Mouse (Mus musculus): ENCODE measurements at regions not wholly inside any gene's neighbourhood (a gene's known extent, or its start where the extent isn't known, plus 50 kb on each side); places are given as distances from the start of the nearest gene placed in this dataset.

DNA sequence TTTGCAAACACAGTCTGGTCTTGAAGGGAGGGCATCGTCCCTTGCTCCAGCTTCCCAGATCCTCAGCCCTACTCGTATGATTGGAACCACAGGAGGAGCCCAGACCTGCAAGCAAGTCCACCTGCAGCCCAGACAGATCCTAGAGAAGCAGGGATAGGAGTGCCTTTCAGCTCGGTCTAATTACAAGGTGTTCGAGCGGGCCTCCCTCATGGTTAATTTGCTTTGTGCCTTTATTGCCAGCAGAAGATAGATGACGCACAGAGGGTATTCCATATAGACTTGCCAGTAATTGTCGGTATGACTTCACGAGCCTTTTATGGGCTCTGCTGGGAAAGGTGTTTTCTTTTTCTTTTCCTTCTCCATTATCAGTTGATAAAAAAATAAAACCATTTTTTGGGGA is 216.9 kb upstream of the Gm4791 start:
- TF ChIP-seq POLR2A (IDR thresholded peaks at IDR 0.05; ENCODE audit: borderline replicate concordance, low read depth, low read length) (no peak), CTCF (IDR thresholded peaks at IDR 0.05; ENCODE audit: low read depth, low read length) (no peak)

All from bone marrow macrophage, adult 2 months (primary cell).